Mouse (Mus musculus) liver, adult 2 months (tissue): ENCODE results near the gene Cphx1. TPM values are rescaled to one million over a fixed set of nuclear protein-coding genes. Genes with fewer than 3 reads are reported as not detected.
"Not testable (repeated sequence)": the region's sequence is repeated elsewhere in the genome, so short reads cannot be mapped to it uniquely, and the experiment has no call there.

Source experiments
- DNase-seq: peaks from one replicate; pipeline ENCODE4 v3.0.0-alpha.2; 2011; ENCODE audit warnings: low read depth, low spot score; ENCODE audit errors: extremely low read depth
- H3K27ac ChIP-seq: fragments of 200-500 bp; replicated peaks from 2 replicates; pipeline ENCODE4 v1.5.1; 2012; ENCODE audit warnings: low read depth, mild to moderate bottlenecking, control low read depth, inconsistent platforms, low read length; ENCODE audit not compliant: insufficient read depth
- H3K27me3 ChIP-seq: fragments of 200-500 bp; 2 replicates; pipeline ENCODE4 v1.6.1; 2012; ENCODE audit warnings: mild to moderate bottlenecking, moderate library complexity, low read length, inconsistent platforms; ENCODE audit not compliant: control insufficient read depth, insufficient read depth
- H3K36me3 ChIP-seq: fragments of 200-500 bp; 2 replicates; pipeline ENCODE4 v1.6.1; 2012; ENCODE audit warnings: low read length, inconsistent platforms; ENCODE audit not compliant: control insufficient read depth, insufficient read depth
- H3K4me1 ChIP-seq: fragments of 200-500 bp; 2 replicates; pipeline ENCODE4 v1.6.1; 2011; ENCODE audit warnings: low read length; ENCODE audit not compliant: control insufficient read depth, insufficient read depth
- H3K4me3 ChIP-seq: fragments of 200-500 bp; 2 replicates; pipeline ENCODE4 v1.5.1; 2011; ENCODE audit warnings: low read depth, mild to moderate bottlenecking, control low read depth, low read length, moderate library complexity; ENCODE audit not compliant: insufficient read depth
- H3K79me2 ChIP-seq: fragments of 200-500 bp; 2 replicates; pipeline ENCODE4 v1.6.1; 2012; ENCODE audit warnings: inconsistent platforms, mild to moderate bottlenecking, low read length, moderate library complexity; ENCODE audit not compliant: control insufficient read depth, insufficient read depth
- H3K9ac ChIP-seq: fragments of 200-500 bp; 2 replicates; pipeline ENCODE4 v1.6.1; 2012; ENCODE audit warnings: low read depth, mild to moderate bottlenecking, control low read depth, inconsistent platforms, low read length
- WGBS: fragments of 180-500 bp; shearing (Covaris S2); methylation state at CpG from one replicate; pipeline ENCODE4 v1.1.7; 2018; 5-methylcytosine and 5-hydroxymethylcytosine counted together
- polyA plus RNA-seq: library from polyadenylated mRNA; depleted of rRNA; stranded (reverse); fragments of >200 nt; gene quantifications from 2 replicates; pipeline ENCODE4 v1.2.3, GENCODE M21; 2012; rRNA removed
- total RNA-seq: library from RNA; depleted of rRNA; stranded (reverse); fragments of >200 nt; gene quantifications from 2 replicates; pipeline ENCODE4 v1.2.3, GENCODE M21; 2014; rRNA removed

The Cphx1 gene
- total and polyA plus RNA-seq, 2 experiments, result 0.72 TPM; not detected in 1

DNA sequence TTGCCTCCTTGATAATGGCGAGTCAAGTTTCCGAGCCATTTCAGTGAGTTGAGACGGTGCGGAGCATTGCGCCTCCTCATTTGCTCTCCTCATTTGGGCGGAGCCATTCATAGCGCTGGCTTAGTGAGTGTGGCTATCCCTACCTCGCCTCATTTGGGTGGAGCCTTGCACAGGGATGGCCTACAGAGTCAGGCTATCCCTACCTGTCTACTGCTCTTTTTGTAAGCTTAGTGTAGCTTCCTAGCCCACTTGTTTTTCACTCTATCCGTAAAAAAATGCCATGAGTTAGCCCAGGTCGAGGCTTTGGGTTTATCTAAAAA, 10.6 kb upstream of the Cphx1 start, which contains the start of gene Tmem254a:
Gene Tmem254a (minus strand): TSS at position 111 of the 320 bp plus-strand sequence.
- not testable (repeated sequence) for H3K9ac ChIP-seq, H3K27me3 ChIP-seq, DNase-seq, H3K4me1 ChIP-seq, H3K36me3 ChIP-seq, H3K4me3 ChIP-seq, H3K27ac ChIP-seq, H3K79me2 ChIP-seq
- WGBS, result no CpG with 5 or more reads among the region's 10 CpGs

DNA sequence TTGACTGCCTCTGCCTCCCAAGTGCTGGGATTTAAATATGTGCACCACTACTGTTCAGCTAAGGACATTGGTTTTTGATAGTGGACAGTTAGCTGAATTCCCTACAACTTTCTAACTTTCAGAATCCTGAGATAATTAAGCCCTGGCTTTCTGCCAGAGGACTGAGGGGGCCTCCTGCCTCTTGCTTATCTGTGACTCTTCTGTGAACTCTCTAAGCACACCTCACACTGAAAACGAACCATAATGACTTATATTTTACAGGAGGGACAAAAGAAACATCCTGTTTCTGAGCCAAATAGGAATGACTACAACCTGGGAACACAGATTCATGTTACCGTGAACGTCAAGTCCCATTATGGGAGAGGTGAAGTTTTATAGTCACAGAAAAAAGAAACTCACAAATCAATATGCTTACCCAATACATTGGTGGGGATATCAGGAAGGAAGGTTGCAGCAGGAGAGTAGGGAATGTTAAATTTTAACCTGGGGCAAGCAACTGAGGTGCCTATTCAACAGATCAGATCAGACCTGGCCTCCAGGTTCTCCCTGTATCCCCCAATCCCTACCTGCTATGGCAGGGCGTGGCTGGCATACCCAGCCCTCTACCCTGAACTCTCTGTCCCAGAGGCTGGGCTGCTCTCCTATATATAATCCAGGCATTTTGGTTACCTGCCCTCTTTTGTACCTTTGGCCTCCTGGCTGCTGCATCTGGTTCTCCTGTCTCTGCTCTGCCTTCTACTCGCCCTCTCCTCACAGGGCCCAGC, 1.1 kb upstream of the Cphx1 start:
- H3K36me3 ChIP-seq, H3K9ac ChIP-seq, H3K79me2 ChIP-seq, DNase-seq, H3K27ac ChIP-seq, H3K4me3 ChIP-seq, H3K4me1 ChIP-seq, H3K27me3 ChIP-seq: not testable (repeated sequence)
- WGBS, result no CpG with 5 or more reads among the region's 5 CpGs

DNA sequence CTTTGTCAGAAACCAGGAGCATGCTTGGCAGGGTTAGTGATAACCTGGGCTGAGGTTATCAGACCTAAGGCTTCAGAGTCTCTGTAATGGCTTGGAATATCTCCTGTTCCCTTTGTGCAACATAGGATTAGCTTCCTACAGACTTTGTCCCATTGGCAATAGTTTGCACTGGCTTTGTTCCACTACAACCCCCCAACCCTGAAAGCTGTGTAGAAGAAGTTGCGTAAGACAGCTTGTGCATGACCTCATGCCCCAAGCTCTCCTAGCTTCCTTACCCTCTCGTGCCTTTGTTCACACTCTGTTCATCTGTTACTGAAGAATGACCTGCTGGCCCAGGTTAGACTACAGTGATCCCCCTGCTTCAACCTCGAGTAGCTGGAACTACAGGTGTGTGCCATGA, 19.8 kb downstream of the Cphx1 start:
- not testable (repeated sequence) for H3K9ac ChIP-seq, H3K27ac ChIP-seq, DNase-seq, H3K4me3 ChIP-seq, H3K4me1 ChIP-seq, H3K27me3 ChIP-seq, H3K36me3 ChIP-seq, H3K79me2 ChIP-seq
- WGBS, result no CpG with 5 or more reads among the region's 3 CpGs

DNA sequence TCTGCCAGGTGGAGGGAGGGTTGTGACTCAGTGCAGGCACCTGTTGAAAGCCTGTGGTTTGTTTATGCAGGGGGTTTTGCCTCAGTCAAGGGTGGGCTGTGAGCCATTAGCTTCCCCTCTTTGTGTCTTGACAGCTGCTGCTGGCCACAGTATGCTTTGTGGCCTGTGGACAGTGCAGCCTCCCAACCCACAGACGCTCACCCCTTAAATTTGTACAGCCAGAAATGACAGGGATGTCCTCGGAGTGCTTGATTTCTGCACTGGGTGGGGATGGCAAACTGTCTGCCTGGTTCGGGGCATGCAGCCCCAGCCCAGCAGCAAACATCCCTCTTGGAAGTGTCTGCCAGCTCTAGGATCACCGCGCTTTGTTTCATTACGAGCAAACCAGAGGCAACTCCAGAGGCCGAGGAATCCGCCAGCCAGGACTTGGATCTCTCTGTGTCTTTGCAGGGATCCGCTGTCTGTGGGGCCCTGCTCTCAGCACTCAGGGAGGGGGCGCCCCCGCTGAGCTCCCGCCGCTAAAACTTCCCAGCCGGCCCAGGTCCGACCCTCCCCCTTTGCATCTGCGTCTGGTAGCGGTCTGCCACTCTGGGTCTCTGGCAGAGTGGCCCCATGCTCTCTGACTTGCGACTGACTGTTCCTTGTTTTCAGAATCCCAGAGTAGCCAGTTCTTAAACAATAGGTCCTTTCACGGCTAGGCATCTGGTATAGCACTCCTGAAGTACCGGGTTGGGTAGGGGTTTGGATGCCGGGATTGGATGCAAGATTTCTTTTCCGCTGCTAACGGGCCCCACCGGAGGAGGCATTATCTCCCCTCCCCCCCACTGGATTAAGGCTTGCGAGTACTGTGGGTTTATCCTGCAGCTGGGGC, 40.5 kb downstream of the Cphx1 start, which contains the start of gene Duxbl1:
Gene Duxbl1 (plus strand): TSS at position 207 of the 871 bp plus-strand sequence.
- H3K27ac ChIP-seq, H3K36me3 ChIP-seq, DNase-seq, H3K79me2 ChIP-seq, H3K4me3 ChIP-seq, H3K4me1 ChIP-seq, H3K9ac ChIP-seq, H3K27me3 ChIP-seq: not testable (repeated sequence)
- no CpG with 5 or more reads among the region's 25 CpGs for WGBS

DNA sequence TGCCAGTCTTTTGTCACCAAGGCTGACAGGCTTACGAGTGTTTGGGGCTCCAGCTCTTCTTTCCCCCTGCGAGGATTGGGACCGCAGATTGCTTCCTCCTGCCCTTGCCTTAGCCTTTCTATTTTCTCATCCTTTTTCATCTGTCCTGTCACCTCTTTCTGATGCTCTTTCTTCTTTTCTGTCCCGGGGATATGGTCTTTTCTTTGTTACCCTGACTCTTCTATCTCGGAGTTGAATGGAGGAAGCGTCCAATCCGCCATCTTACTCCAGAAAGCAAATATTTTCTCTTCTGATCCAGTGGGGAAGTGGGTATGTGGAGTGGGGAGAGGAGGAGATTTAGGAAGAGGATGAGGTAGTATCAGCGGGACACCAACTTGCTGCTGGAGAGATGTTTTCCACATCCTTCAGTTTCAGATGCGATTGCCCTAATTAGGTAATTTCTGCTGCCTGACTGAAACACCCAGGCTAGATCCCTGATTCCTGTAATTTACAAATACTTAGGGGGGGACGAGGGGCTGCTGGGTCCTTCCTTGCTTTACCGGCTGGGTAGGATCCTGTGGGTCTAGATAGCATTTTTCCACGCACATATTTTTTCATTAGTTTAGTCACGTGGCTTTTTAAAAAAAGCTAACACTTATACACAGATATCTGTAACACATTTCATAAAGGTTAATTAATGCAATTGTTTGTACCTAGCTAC, 41.3 kb downstream of the Cphx1 start:
- H3K4me3 ChIP-seq, H3K4me1 ChIP-seq, H3K36me3 ChIP-seq, H3K27me3 ChIP-seq, H3K79me2 ChIP-seq, DNase-seq, H3K27ac ChIP-seq, H3K9ac ChIP-seq: not testable (repeated sequence)
- 26% methylated on average over 8 of the region's 13 CpGs for WGBS

DNA sequence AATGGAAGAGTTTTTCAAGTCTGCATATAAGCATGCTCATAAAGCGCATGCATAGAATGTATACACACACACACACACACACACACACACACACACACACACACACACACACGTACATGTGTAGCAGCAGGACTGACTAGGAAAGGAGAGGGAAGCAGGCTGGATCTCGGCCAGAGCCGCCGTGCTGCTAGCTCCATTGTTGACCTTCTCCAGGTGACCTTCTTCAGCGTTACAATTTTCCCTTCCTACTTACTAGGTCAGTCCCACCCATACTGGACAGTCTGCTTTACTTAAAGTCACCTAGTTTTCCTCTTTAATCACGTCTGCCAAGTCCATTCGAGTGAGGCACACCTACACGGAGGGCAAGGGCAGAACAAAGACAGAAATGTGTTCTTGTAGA, 43.8 kb downstream of the Cphx1 start:
- not testable (repeated sequence) for DNase-seq, H3K4me1 ChIP-seq, H3K36me3 ChIP-seq, H3K79me2 ChIP-seq, H3K9ac ChIP-seq, H3K4me3 ChIP-seq, H3K27ac ChIP-seq, H3K27me3 ChIP-seq
- 29% methylated on average over 4 of the region's 9 CpGs for WGBS

Other genes starting within 250 kb of the Cphx1 start
- gene Ppif, start 244.2 kb upstream of the Cphx1 start, total RNA-seq, result 19.4 and 31.1 TPM in 2 replicates
- 76.3 and 80.6 TPM in 2 replicates for gene Ppif, start 244.2 kb upstream of the Cphx1 start, polyA plus RNA-seq
- gene Zcchc24, start 169.3 kb upstream of the Cphx1 start, total RNA-seq, result 27.3 and 28.7 TPM in 2 replicates
- gene Zcchc24, start 169.3 kb upstream of the Cphx1 start, polyA plus RNA-seq, result 53.0 and 57.7 TPM in 2 replicates
- 11.7 and 14.5 TPM in 2 replicates for gene Anxa11, start 96.1 kb upstream of the Cphx1 start, total RNA-seq
- 30.5 and 33.6 TPM in 2 replicates for gene Anxa11, start 96.1 kb upstream of the Cphx1 start, polyA plus RNA-seq
- not detected in 2 replicates for gene Plac9a, start 35.2 kb upstream of the Cphx1 start, total RNA-seq
- 0.49 TPM in 1 of 2 replicates, not detected in the other for gene Plac9a, start 35.2 kb upstream of the Cphx1 start, polyA plus RNA-seq
- gene Tmem254a, start 10.6 kb upstream of the Cphx1 start, total RNA-seq, result 1.7 and 2.2 TPM in 2 replicates
- 11.7 and 15.7 TPM in 2 replicates for gene Tmem254a, start 10.6 kb upstream of the Cphx1 start, polyA plus RNA-seq
- 0.46 TPM in 1 of 2 replicates, not detected in the other for gene Duxbl1, start 40.3 kb downstream of the Cphx1 start, total RNA-seq
- 0.05 TPM in 1 of 2 replicates, not detected in the other for gene Duxbl1, start 40.3 kb downstream of the Cphx1 start, polyA plus RNA-seq
- gene Gm9780, start 104.4 kb downstream of the Cphx1 start, total RNA-seq, result 20.1 and 20.7 TPM in 2 replicates
- gene Gm9780, start 104.4 kb downstream of the Cphx1 start, polyA plus RNA-seq, result 28.0 and 28.2 TPM in 2 replicates
- 29.7 and 34.0 TPM in 2 replicates for gene Tmem254c, start 129.1 kb downstream of the Cphx1 start, total RNA-seq
- 150 and 159 TPM in 2 replicates for gene Tmem254c, start 129.1 kb downstream of the Cphx1 start, polyA plus RNA-seq
- gene Cphx2, start 143.2 kb downstream of the Cphx1 start, total RNA-seq, result not detected in 2 replicates
- 0.21 TPM in 1 of 2 replicates, not detected in the other for gene Cphx2, start 143.2 kb downstream of the Cphx1 start, polyA plus RNA-seq
- gene Cphx3, start 144.0 kb downstream of the Cphx1 start, total RNA-seq, result 0.55 and 0.74 TPM in 2 replicates
- gene Cphx3, start 144.0 kb downstream of the Cphx1 start, polyA plus RNA-seq, result 0.45 TPM in 1 of 2 replicates, not detected in the other
- not detected in 2 replicates for gene Duxbl2, start 180.0 kb downstream of the Cphx1 start, total RNA-seq
- not detected in 2 replicates for gene Duxbl2, start 180.0 kb downstream of the Cphx1 start, polyA plus RNA-seq
- gene Plac9b, start 244.2 kb downstream of the Cphx1 start, total RNA-seq, result not detected in 2 replicates
- 6.0 and 7.2 TPM in 2 replicates for gene Plac9b, start 244.2 kb downstream of the Cphx1 start, polyA plus RNA-seq